In genomic region chr2:11288531-11288846, GRCm38 (mm10) we compare ENCODE assay signal across 8 mouse cellular contexts.
A peak's percentile ranks its signal among the peaks of the same experiment; 100 is the strongest.
DNase-seq lines count a peak whose midpoint lies in the region; ATAC-seq and TF ChIP-seq lines count a peak whose summit lies in the region.

No protein-coding gene starts in this region.

- ATAC-seq in granulocyte monocyte progenitor cell, adult 5-6 weeks (replicated peaks; ENCODE audit: poor library complexity, severe bottlenecking), result peak; percentile 89
- peak; percentile 83; the same call in 1 of the 2 replicates for ATAC-seq in kidney, embryonic 14.5 days (ENCODE audit: low FRiP score, low TSS enrichment)
- peak; percentile 79; the same call in 1 of the 2 replicates for ATAC-seq in limb, embryonic 14.5 days (ENCODE audit: low FRiP score, low read depth)
- peak; percentile 74 for ATAC-seq in stomach, embryonic 14.5 days (ENCODE audit: insufficient number of reproducible peaks, insufficient read depth, low FRiP score, low read depth)

- peaks cover 5% of the 10 kb centered on the region; the same call in 1 of the 2 replicates for H3K4me1 ChIP-seq in embryonic facial prominence, embryonic 10.5 days
- no peaks in the 10 kb centered on the region for H3K4me1 ChIP-seq in kidney, embryonic 14.5 days (ENCODE audit: control insufficient read depth, insufficient read depth, low read length)
- H3K4me1 ChIP-seq in limb, embryonic 14.5 days (ENCODE audit: control insufficient read depth, insufficient read depth, low read length), result no peaks in the 10 kb centered on the region
- no peaks in the 10 kb centered on the region for H3K4me1 ChIP-seq in stomach, embryonic 14.5 days (ENCODE audit: control insufficient read depth, insufficient read depth, low read length)

- 8% methylated on average over 7 of the region's 7 CpGs for WGBS in embryonic facial prominence, embryonic 10.5 days
- WGBS in kidney, embryonic 14.5 days, result 8% methylated on average over 7 of the region's 7 CpGs
- 7% methylated on average over 7 of the region's 7 CpGs for WGBS in limb, embryonic 14.5 days
- 6% methylated on average over 7 of the region's 7 CpGs for WGBS in stomach, embryonic 14.5 days

- no peak overlapping the region for H3K4me2 ChIP-seq in kidney, embryonic 14.5 days (replicated peaks; ENCODE audit: low read depth, low read length)
- H3K4me2 ChIP-seq in limb, embryonic 14.5 days (replicated peaks; ENCODE audit: low read depth, low read length, severe bottlenecking), result no peak overlapping the region
- peak overlapping the region; percentile 31; the same call in 1 of the 2 replicates for H3K4me2 ChIP-seq in stomach, embryonic 14.5 days (replicated peaks; ENCODE audit: low read depth, low read length)

- TF ChIP-seq POLR2A in limb, embryonic 14.5 days (IDR thresholded peaks at IDR 0.05; ENCODE audit: borderline replicate concordance, extremely low read depth, insufficient read depth, insufficient read length), result no peak

- H3K36me3 ChIP-seq in embryonic facial prominence, embryonic 10.5 days (replicated peaks), result no peaks in the 10 kb centered on the region
- H3K36me3 ChIP-seq in kidney, embryonic 14.5 days (ENCODE audit: control insufficient read depth, insufficient read depth, low read length), result no peaks in the 10 kb centered on the region
- H3K36me3 ChIP-seq in limb, embryonic 14.5 days (ENCODE audit: control insufficient read depth, insufficient read depth, low read length), result no peaks in the 10 kb centered on the region
- no peaks in the 10 kb centered on the region for H3K36me3 ChIP-seq in stomach, embryonic 14.5 days (ENCODE audit: control insufficient read depth, insufficient read depth, low read length)

- H3K9me3 ChIP-seq in embryonic facial prominence, embryonic 10.5 days, result peaks cover 5% of the 10 kb centered on the region; the same call in 1 of the 2 replicates
- no peaks in the 10 kb centered on the region for H3K9me3 ChIP-seq in kidney, embryonic 14.5 days (ENCODE audit: control insufficient read depth, low read length)
- no peaks in the 10 kb centered on the region for H3K9me3 ChIP-seq in limb, embryonic 14.5 days (ENCODE audit: control insufficient read depth, low read length)
- no peaks in the 10 kb centered on the region for H3K9me3 ChIP-seq in stomach, embryonic 14.5 days (ENCODE audit: control insufficient read depth, low read depth, low read length)

- no peak overlapping the region for H3K27ac ChIP-seq in embryonic facial prominence, embryonic 10.5 days (replicated peaks)
- no peak overlapping the region for H3K27ac ChIP-seq in kidney, embryonic 14.5 days (ENCODE audit: low read depth, low read length)
- H3K27ac ChIP-seq in limb, embryonic 14.5 days (replicated peaks; ENCODE audit: low read depth, low read length), result no peak overlapping the region
- H3K27ac ChIP-seq in stomach, embryonic 14.5 days (ENCODE audit: low read length), result no peak overlapping the region

- no peaks in the 10 kb centered on the region for H3K27me3 ChIP-seq in embryonic facial prominence, embryonic 10.5 days (replicated peaks; ENCODE audit: low read depth, poor library complexity, severe bottlenecking)
- H3K27me3 ChIP-seq in kidney, embryonic 14.5 days (ENCODE audit: control insufficient read depth, insufficient read depth, low read length), result no peaks in the 10 kb centered on the region
- H3K27me3 ChIP-seq in limb, embryonic 14.5 days (ENCODE audit: control insufficient read depth, insufficient read depth, low read length), result no peaks in the 10 kb centered on the region
- H3K27me3 ChIP-seq in stomach, embryonic 14.5 days (ENCODE audit: control insufficient read depth, insufficient read depth, low read length), result no peaks in the 10 kb centered on the region

- H3K4me3 ChIP-seq in embryonic facial prominence, embryonic 10.5 days, result no peak overlapping the region
- no peak overlapping the region for H3K4me3 ChIP-seq in kidney, embryonic 14.5 days (ENCODE audit: low read length)
- no peak overlapping the region for H3K4me3 ChIP-seq in limb, embryonic 14.5 days (replicated peaks; ENCODE audit: low read length)
- no peak overlapping the region for H3K4me3 ChIP-seq in stomach, embryonic 14.5 days (ENCODE audit: low read depth, low read length)

- H3K9ac ChIP-seq in kidney, embryonic 14.5 days (ENCODE audit: low read depth, low read length), result no peak overlapping the region
- no peak overlapping the region for H3K9ac ChIP-seq in limb, embryonic 14.5 days (ENCODE audit: low read depth, low read length, severe bottlenecking)
- H3K9ac ChIP-seq in stomach, embryonic 14.5 days (replicated peaks; ENCODE audit: low read depth, low read length), result no peak overlapping the region

- peak; percentile 87 to 88 for DNase-seq in B cell, adult 2 months
- peak; percentile 83 for DNase-seq in adrenal gland, postnatal 14 days
- DNase-seq in embryonic facial prominence, embryonic 10.5 days (ENCODE audit: low spot score), result peak; percentile 83
- DNase-seq in limb, embryonic 14.5 days (ENCODE audit: low spot score), result peak; percentile 79
- DNase-seq in neural tube, embryonic 10.5 days (ENCODE audit: extremely low spot score, low spot score), result peak; percentile 87
